Mouse (Mus musculus) layer of hippocampus, adult 18-20 months (tissue): Measurements from ENCODE around the gene Tead1. TPM values are rescaled to one million over a fixed set of nuclear protein-coding genes. Genes with fewer than 3 reads are reported as not detected.
A peak's percentile ranks its signal among the peaks of the same experiment; 100 is the strongest.
"Not testable (repeated sequence)": the region's sequence is repeated elsewhere in the genome, so short reads cannot be mapped to it uniquely, and the experiment has no call there.

Experiments used
- DNase-seq, 2 experiments: peaks; one replicate each; pipeline ENCODE4 v3.0.0; 2022; ENCODE audit warnings: low spot score in 2 of 2
- total RNA-seq, 2 experiments: library from RNA; stranded (reverse); gene quantifications; 2 replicates each; pipeline ENCODE4 v1.2.3; 2021

Gene Tead1
- total RNA-seq, 2 experiments from 2014 or later = 22.6 to 25.3 TPM

GRCm38 (mm10) chr7:112906848-112907247 is 227.7 kb downstream of the Tead1 start:
- no peak for DNase-seq

- DNase-seq = no peak
These were observed 228.3 kb downstream of the Tead1 start for GRCm38 (mm10) chr7:112907468-112907867.

DNA sequence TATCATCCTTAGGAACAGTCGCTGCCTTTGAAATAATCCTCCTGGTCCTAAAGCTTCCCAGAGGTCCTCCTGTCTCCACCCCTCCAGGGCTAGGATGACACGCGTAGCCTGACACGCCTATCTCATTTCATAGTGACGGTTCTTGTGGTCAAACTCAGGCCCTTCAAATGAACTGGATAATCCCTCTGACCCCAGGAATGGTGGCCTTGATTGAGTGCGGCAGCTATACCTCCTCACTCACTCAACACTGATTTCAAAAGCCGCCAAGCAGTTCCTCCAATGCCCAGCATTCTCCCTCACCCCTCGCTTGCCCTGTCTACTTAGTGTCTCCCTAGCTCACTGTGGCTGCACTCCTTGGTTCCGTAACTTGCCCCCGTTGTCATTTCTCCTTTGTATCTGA is 230.0 kb downstream of the Tead1 start:
- DNase-seq = no peak

GRCm38 (mm10) chr7:112912969-112913368 is 233.9 kb downstream of the Tead1 start:
- no peak for DNase-seq

- peak; percentile 62 to 85 for DNase-seq
These were observed 236.5 kb downstream of the Tead1 start for GRCm38 (mm10) chr7:112915571-112915970.

DNA sequence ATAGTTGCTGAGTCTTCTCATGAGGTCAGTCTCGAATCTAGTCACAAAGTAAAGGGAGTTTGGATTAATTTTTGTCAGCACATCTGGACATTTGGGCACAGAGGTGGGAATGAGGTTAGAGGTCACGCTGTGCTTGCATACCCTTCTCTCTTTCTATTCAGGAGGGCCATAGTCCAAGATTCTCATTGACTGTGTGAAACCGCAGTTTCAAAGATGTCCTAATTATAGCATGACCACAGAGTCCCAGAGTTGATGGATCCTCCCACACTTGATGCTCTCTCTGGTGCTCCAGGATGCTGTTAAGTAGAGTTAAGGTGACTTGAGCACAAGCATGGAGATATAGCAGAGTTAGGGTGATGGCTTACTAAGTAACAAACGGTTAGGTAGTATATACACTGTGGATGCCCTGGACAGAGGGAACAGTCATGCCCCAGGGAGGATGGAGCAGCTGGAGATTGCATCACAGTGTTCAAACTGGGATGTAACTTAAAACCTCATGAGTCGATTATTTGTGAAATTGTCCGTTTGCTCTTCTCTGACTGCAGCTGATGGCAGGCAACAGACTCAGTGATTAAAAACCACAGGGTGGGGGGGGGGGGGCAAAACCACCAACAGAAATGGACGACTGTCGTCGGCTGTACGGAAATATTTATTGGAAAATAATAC is 238.6 kb downstream of the Tead1 start:
- DNase-seq = no peak

GRCm38 (mm10) chr7:112918279-112918991 is 239.3 kb downstream of the Tead1 start:
- DNase-seq = peak; percentile 19 to 37

GRCm38 (mm10) chr7:112919845-112920244 is 240.7 kb downstream of the Tead1 start:
- peak in 1 of 2 experiments; percentile 73 for DNase-seq

GRCm38 (mm10) chr7:112922801-112923200 is 243.7 kb downstream of the Tead1 start:
- DNase-seq = no peak

- DNase-seq = no peak
These were observed 244.6 kb downstream of the Tead1 start for GRCm38 (mm10) chr7:112923712-112924111.

DNA sequence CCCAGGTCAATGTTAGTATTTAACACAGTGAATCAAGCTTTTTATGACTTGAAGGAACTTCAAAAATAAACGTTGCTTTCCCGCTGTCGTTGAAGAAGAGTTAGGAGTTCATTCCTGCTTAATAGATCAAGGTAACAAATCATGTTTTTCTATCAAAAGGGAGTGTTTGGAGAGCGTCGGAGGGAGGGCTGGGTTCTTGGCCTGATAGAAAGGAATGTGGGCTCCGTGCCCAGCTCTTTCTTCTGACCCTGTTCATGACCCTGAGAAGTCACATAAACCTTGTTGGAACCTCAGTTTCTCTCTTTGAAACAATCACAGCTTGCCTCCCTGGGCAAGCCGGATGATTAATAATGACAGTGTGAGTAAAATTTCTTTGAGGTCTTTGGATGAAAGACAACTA is 251.6 kb downstream of the Tead1 start:
- DNase-seq = no peak

- DNase-seq = not testable (repeated sequence)
These were observed 256.8 kb downstream of the Tead1 start for GRCm38 (mm10) chr7:112935876-112936275.

DNA sequence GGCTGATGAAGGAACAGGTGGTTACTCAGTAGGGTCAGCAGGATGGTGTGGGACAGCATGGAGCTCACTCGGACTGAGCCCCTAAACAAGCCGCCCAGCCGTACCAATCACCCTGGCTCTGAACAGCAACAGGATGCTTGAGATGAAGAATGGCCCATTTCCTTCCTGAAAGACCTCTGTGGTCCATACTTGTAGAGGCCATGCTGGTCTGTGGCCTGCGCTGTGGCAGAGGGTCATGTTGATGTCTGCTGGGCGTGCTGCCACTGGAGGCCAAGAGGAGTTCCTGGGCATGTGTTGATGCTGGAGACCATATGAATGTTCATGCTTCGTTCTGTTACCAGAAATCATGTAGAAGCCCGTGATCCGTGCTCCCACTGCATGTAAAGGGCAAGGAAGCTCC is 258.0 kb downstream of the Tead1 start:
- no peak for DNase-seq

- no peak for DNase-seq
These were observed 259.8 kb downstream of the Tead1 start for GRCm38 (mm10) chr7:112938959-112939358.

- DNase-seq = no peak
These were observed 263.4 kb downstream of the Tead1 start for GRCm38 (mm10) chr7:112942567-112942966.

DNA sequence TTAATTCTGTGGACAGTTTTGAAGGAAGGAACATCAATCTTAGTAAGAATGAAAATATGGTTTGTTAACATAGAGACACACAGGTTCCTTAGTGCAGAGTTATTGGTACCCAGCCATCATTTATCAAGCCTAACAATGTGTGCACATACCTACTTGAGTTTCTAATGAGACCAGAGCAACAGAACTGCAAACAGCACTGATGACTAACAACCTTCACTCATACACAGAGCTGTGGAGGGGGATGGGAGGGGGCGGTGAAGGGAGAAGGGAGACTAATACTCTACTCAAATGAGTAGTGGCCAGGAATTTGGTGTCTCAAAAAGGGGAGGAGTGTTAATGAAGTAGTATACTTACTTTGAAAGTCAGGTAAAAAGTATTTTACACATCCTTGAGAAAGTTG is 263.9 kb downstream of the Tead1 start:
- DNase-seq = no peak

DNA sequence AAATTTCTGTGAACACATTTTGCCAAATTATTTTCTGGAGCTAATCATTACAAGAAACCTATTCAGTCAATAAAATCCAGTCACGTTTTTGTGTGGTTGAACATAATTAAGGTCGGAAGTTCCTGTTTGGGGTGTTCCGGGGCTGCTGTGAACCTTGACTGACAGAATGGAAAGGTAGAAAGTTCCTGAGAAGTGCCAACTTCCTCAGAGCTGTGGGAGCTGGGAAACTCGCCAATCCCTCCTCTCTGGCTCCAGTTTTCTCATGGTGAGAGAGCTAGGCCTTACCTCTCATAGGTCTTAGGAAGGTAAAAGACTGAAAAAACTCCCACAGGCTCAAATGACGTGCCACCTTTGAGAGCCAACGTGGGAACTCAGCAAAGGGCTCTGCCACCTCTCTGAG is 267.6 kb downstream of the Tead1 start:
- no peak for DNase-seq

GRCm38 (mm10) chr7:112953777-112954291 is 274.7 kb downstream of the Tead1 start, which contains the start of gene Rassf10:
Rassf10 (plus strand) TSS chr7:112953962.
- no peak for DNase-seq

DNA sequence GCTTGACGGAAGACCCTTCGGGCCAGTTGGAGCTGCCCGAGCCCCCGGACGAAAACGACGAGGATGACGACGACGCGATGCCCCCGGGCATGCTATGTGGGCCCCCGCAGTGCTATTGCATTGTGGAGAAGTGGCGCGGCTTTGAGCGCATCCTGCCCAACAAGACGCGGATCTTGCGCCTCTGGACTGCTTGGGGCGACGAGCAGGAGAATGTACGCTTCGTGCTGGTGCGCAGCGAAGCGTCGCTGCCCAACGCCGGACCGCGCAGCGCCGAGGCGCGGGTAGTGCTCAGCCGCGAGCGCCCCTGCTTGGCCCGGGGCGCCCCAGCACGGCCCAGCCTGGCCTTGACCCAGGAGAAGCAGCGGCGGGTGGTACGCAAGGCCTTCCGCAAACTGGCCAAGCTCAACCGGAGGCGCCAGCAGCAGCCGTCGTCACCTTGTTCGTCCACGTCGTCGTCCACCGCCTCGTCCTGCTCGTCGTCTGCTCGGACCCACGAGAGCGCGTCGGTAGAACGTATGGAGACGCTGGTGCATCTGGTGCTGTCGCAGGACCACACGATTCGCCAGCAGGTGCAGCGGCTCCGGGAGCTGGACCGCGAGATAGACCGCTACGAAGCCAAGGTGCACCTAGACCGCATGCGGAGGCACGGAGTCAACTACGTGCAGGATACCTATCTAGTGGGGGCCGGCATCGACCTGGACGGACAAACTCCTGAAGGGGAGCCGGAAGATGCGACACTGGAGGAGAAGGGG is 275.4 kb downstream of the Tead1 start:
- DNase-seq = no peak

DNA sequence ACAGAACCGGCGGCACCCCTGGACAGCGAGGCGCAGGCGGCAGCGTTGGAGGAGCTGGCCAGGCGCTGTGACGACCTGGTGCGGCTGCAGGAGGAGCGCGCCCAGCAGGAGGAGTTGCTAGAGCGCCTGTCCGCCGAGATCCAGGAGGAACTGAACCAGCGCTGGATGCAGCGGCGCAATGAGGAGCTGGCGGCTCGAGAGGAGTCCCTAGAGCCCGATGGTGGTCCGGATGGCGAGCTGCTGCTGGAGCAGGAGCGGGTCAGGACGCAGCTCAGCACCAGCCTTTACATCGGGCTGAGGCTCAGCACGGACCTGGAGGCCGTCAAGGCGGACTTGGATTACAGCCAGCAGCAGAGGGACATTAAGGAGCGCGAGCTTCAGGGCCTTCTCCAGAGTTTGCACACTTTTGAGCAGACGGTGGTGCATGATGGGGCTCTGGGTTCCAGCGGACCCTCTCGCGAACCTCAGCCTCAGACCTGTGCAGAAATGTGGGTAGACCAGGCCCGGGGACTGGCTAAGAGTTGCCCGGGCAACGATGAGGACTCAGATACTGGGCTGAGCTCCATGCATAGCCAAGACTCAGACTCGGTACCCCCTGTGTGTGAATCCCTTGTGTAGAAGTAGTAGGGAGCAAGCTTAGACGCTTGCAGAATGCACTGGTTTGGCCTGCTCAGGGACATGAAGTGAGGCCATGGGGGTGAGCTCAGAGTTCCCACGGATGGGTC is 276.1 kb downstream of the Tead1 start:
- no peak for DNase-seq

GRCm38 (mm10) chr7:112955955-112956354 is 276.8 kb downstream of the Tead1 start:
- DNase-seq = no peak
